Mouse (Mus musculus): ENCODE data around the gene Ppp4r3a. TPM values are rescaled to one million over a fixed set of nuclear protein-coding genes. Genes with fewer than 3 reads are reported as not detected.

Ppp4r3a gene
- polyA plus RNA-seq, 1 experiment from 2014 or later: 45.2 TPM

DNA sequence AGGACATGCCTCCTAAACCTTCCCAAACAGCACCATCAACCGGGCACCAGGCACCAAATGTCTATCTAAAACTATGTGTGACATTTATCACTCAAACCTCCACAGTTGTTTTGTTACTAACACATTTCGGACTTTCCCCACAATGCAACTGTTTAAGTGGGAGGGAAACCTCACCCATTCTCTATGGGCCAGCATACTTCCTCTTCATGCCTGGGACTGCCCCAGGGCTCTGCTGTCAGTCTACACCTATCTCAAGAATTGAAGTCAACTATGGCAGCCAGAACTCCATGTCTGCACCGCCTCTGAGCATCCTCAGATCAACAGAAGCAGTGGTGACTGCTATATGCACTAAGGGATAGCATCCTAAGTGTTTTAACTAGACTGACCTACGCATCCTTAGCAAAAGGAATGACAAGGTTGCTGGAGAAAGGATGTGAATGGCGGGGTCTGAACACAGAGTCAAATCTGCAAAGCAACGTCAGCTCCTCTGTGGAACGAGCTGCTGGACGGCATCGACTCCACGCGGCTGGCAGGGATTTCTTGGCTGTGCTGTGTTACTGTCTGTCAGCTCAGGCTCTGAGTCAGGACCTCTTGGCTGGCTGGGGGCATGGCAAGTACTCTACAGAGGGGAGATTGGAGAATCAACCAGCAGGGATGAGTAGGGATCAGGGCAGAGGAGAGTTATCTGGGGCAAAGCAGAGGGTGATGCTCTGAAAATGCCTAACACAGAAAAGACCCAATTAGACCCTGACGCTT is 77.7 kb downstream of the Ppp4r3a start:
- Histone ChIP-seq H3K4me1 (ENCODE audit: control insufficient read depth, insufficient read depth, low read length) (peaks cover 25% of the 10 kb centered on the region), H3K27me3 (ENCODE audit: control insufficient read depth, insufficient read depth, low read length) (no peaks in the 10 kb centered on the region), H3K9me3 (ENCODE audit: control insufficient read depth, low read depth, low read length) (no peaks in the 10 kb centered on the region), H3K27ac (ENCODE audit: low read length) (no peak overlapping the region), H3K36me3 (ENCODE audit: control insufficient read depth, insufficient read depth, low read length) (no peaks in the 10 kb centered on the region), H3K4me2 (replicated peaks; ENCODE audit: low read depth, low read length) (no peak overlapping the region), H3K9ac (replicated peaks; ENCODE audit: low read depth, low read length) (no peak overlapping the region), H3K4me3 (ENCODE audit: low read depth, low read length) (no peak overlapping the region)
- no peak for ATAC-seq (ENCODE audit: insufficient number of reproducible peaks, insufficient read depth, low FRiP score, low read depth)
- 84% methylated on average over 12 of the region's 12 CpGs for WGBS

DNA sequence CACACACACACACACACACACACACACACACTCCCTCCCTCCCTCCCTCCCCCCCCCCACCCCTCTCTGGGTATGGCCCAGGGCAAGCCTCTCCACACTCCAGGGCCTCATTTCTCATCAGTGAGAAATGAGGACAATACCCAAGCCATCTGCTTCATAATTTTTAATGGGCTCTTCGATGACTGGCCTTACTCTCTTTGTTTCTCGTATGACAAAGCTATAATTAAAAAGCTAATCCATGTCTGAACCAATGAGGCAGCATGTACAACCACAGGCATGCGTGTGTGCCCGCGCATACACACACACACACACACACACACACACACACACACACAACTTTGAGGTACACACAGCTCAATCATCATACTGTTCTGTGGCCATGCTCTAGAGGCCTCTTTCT is 78.5 kb downstream of the Ppp4r3a start:
- Histone ChIP-seq H3K27me3 (ENCODE audit: control insufficient read depth, insufficient read depth, low read length) (no peaks in the 10 kb centered on the region), H3K36me3 (ENCODE audit: control insufficient read depth, insufficient read depth, low read length) (no peaks in the 10 kb centered on the region), H3K4me2 (replicated peaks; ENCODE audit: low read depth, low read length) (no peak overlapping the region), H3K9me3 (ENCODE audit: control insufficient read depth, low read depth, low read length) (no peaks in the 10 kb centered on the region), H3K9ac (replicated peaks; ENCODE audit: low read depth, low read length) (no peak overlapping the region), H3K4me1 (ENCODE audit: control insufficient read depth, insufficient read depth, low read length) (peaks cover 25% of the 10 kb centered on the region), H3K27ac (ENCODE audit: low read length) (no peak overlapping the region), H3K4me3 (ENCODE audit: low read depth, low read length) (no peak overlapping the region)
- ATAC-seq (ENCODE audit: insufficient number of reproducible peaks, insufficient read depth, low FRiP score, low read depth): no peak
- 83% methylated on average over 5 of the region's 5 CpGs for WGBS

DNA sequence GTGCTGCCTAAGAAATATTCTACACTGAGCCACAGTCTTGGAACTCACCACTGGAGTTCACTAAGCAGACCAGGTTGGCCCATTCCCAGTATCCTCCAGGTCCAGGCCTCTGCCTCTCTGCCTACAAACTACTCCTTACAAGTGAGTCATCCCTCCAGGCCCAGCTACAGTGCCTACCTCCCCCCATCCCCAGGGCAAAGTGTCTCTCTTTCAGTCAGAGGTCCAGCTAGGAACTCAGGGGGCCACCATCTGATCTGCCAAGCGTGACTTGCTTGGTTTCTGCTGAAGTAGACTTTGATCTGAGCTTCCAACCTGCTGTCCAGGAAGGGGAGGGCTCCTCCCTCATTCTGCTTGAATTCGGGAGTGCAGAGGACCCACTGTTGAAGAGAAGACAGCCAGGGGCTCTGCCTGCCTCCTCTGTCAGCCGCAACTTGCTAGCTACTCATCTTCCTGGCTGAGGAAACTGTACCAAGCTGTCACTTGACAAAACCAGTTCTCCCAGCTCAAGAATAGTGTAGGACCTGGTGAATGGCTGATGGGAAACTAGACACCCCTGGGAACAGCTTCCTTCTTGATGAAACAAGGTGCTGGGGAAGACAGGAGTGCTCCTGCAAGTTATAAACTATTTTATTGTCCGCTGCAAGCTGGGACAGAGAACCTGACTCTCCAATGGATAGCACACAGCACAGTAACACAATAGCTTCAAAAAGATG is 80.5 kb downstream of the Ppp4r3a start:
- Histone ChIP-seq H3K27me3 (ENCODE audit: control insufficient read depth, insufficient read depth, low read length) (no peaks in the 10 kb centered on the region), H3K9ac (replicated peaks; ENCODE audit: low read depth, low read length) (no peak overlapping the region), H3K9me3 (ENCODE audit: control insufficient read depth, low read depth, low read length) (no peaks in the 10 kb centered on the region), H3K4me3 (ENCODE audit: low read depth, low read length) (no peak overlapping the region), H3K4me2 (replicated peaks; ENCODE audit: low read depth, low read length) (no peak overlapping the region), H3K4me1 (ENCODE audit: control insufficient read depth, insufficient read depth, low read length) (peaks cover 30% of the 10 kb centered on the region), H3K36me3 (ENCODE audit: control insufficient read depth, insufficient read depth, low read length) (no peaks in the 10 kb centered on the region), H3K27ac (ENCODE audit: low read length) (peak overlapping the region; percentile 45; the same call in 1 of the 2 replicates)
- no peak for ATAC-seq (ENCODE audit: insufficient number of reproducible peaks, insufficient read depth, low FRiP score, low read depth)
- WGBS: 53% methylated on average over 4 of the region's 4 CpGs

DNA sequence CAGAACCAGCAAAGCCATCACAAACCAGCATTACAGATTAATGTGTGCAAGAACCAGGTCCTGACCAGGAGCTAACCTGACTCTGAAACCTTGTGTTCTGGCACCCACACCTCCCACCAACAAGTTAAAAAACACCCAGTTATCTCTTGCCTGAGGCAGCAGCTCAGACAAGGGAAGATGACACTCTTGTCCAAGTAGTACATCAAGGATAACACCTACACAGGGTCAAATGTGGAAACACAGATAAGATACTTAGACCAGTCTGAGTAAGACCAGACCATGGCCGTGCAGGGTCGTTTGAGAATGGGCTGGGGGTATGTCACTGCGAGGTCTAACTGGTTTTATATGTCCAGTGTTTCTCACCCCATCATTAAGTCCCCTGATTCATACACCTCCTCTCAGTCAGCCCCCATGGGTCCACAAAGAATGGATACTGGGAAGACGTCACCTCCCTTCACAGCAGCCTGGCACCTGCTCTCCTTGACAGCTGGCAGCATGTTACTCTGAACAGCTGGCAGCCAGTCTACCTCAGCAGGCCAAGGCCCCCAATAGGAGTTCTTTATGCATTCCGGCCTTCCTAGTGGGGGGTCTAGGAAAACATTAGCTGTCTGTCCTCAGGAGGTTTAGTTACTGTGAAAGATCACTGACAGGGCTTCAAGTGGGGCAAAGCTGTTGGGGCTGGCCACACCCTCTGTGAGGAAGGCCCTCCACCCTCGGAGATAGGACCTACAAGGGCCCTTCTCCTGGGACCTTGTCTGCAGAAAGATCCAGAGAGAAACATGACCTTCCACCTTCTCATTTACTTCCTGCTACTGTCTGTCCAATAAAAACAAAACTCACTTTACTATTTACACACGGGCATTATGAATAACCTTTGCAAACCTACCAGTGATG is 84.2 kb downstream of the Ppp4r3a start:
- WGBS: 51% methylated on average over 7 of the region's 7 CpGs
- Histone ChIP-seq H3K9me3 (ENCODE audit: control insufficient read depth, low read depth, low read length) (no peaks in the 10 kb centered on the region), H3K36me3 (ENCODE audit: control insufficient read depth, insufficient read depth, low read length) (no peaks in the 10 kb centered on the region), H3K4me2 (replicated peaks; ENCODE audit: low read depth, low read length) (no peak overlapping the region), H3K9ac (replicated peaks; ENCODE audit: low read depth, low read length) (no peak overlapping the region), H3K4me1 (ENCODE audit: control insufficient read depth, insufficient read depth, low read length) (peaks cover 34% of the 10 kb centered on the region), H3K4me3 (ENCODE audit: low read depth, low read length) (no peak overlapping the region), H3K27ac (ENCODE audit: low read length) (peak overlapping the region; percentile 55; the same call in 1 of the 2 replicates), H3K27me3 (ENCODE audit: control insufficient read depth, insufficient read depth, low read length) (no peaks in the 10 kb centered on the region)
- no peak for ATAC-seq (ENCODE audit: insufficient number of reproducible peaks, insufficient read depth, low FRiP score, low read depth)

DNA sequence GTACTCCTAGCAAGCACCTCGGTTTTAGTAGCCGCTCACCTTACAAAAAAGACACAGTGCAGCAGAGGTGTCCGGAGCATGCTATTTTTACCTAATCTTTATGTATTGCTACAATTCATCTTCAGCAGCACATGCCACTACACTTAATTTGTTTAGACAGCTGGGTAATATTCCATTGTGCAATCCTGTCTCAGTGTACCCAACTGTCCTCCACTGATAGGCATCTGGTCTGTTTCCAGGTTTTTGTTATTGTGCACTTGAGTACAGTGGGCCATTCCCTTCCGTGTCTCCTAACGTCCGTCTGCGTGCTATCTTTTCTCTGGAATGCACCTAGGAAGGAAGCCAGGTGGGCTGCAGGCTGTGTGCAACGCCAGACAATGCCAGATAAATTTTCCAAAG is 84.9 kb downstream of the Ppp4r3a start:
- Histone ChIP-seq H3K9ac (replicated peaks; ENCODE audit: low read depth, low read length) (no peak overlapping the region), H3K36me3 (ENCODE audit: control insufficient read depth, insufficient read depth, low read length) (no peaks in the 10 kb centered on the region), H3K9me3 (ENCODE audit: control insufficient read depth, low read depth, low read length) (no peaks in the 10 kb centered on the region), H3K27ac (ENCODE audit: low read length) (peak overlapping the region; percentile 55; the same call in 1 of the 2 replicates), H3K4me3 (ENCODE audit: low read depth, low read length) (no peak overlapping the region), H3K4me2 (replicated peaks; ENCODE audit: low read depth, low read length) (no peak overlapping the region), H3K27me3 (ENCODE audit: control insufficient read depth, insufficient read depth, low read length) (no peaks in the 10 kb centered on the region), H3K4me1 (ENCODE audit: control insufficient read depth, insufficient read depth, low read length) (peaks cover 34% of the 10 kb centered on the region)
- 25% methylated on average over 8 of the region's 8 CpGs for WGBS
- no peak for ATAC-seq (ENCODE audit: insufficient number of reproducible peaks, insufficient read depth, low FRiP score, low read depth)

DNA sequence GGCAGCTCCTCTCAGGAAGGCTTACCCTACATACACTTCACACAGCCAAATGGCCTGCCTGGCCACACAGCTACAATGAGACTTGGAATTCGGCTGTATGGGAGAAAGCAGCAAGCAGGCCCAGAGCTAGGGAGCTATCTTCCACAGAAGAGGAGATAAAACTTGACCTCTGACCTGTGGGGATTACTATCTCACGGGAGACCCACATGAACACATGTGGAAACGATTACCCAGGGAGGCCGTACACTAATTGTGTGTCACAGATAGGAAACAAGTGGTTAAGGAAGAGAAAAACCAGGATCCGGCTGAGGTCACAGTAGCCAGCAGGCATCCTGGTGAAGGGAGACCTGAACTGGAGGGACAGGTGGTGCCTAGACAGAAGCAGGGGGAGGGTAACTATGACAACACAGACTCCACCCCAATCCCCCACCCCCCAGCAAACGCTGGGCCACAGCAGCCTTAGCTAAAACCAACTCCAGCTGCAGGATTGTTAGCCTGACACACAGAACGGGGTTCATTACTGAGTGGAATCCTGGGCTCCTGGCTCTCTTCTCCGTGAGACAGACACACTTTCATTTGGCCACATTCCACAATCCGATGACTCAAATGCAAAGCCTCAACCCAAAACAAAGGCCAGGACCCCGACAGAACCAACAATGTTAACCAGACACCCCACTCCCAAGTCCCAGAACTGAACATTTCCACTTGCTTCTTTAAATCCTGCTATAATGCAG is 85.5 kb downstream of the Ppp4r3a start:
- peak; percentile 42; the same call in 1 of the 2 replicates for ATAC-seq (ENCODE audit: insufficient number of reproducible peaks, insufficient read depth, low FRiP score, low read depth)
- WGBS: 10% methylated on average over 10 of the region's 10 CpGs
- peaks cover 30% of the 10 kb centered on the region for H3K4me1 ChIP-seq (ENCODE audit: control insufficient read depth, insufficient read depth, low read length)

DNA sequence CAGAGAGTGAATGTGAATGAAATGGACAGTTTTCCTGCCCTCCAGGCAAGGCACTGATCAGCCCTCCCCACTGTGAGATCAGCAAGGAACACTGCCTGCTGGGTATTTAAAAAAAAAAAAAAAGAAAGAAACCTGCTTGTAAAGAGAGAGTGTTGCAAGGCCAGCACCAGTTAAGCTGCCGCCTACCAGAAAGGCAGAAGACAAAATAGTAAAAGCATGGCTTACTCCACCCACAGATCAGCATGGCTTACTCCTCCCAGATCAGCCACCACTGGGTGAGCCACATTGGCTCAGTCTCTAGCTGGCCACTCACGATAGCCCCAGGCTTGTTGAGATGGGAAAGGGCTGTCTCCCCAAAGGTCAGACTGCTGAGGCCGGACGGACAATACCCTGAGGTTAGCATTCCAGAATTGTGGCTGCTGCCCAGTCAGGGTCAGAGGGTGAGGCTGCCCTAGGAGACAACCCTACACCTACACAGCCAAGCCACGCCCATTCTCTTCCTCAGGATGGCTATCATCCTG is 87.1 kb downstream of the Ppp4r3a start:
- Histone ChIP-seq H3K9ac (replicated peaks; ENCODE audit: low read depth, low read length) (no peak overlapping the region), H3K4me3 (ENCODE audit: low read depth, low read length) (no peak overlapping the region), H3K4me1 (ENCODE audit: control insufficient read depth, insufficient read depth, low read length) (peaks cover 30% of the 10 kb centered on the region), H3K27me3 (ENCODE audit: control insufficient read depth, insufficient read depth, low read length) (no peaks in the 10 kb centered on the region), H3K4me2 (replicated peaks; ENCODE audit: low read depth, low read length) (no peak overlapping the region), H3K9me3 (ENCODE audit: control insufficient read depth, low read depth, low read length) (no peaks in the 10 kb centered on the region), H3K36me3 (ENCODE audit: control insufficient read depth, insufficient read depth, low read length) (no peaks in the 10 kb centered on the region), H3K27ac (ENCODE audit: low read length) (no peak overlapping the region)
- no peak for ATAC-seq (ENCODE audit: insufficient number of reproducible peaks, insufficient read depth, low FRiP score, low read depth)
- WGBS: 54% methylated on average over 5 of the region's 5 CpGs

More for the DNA sequence above, 85.5 kb downstream of the Ppp4r3a start:
- no peaks in the 10 kb centered on the region for H3K36me3 ChIP-seq (ENCODE audit: control insufficient read depth, insufficient read depth, low read length)
- no peak overlapping the region for H3K4me3 ChIP-seq (ENCODE audit: low read depth, low read length)
- no peak overlapping the region for H3K4me2 ChIP-seq (replicated peaks; ENCODE audit: low read depth, low read length)
- H3K27ac ChIP-seq (ENCODE audit: low read length): peak overlapping the region; percentile 33; the same call in 1 of the 2 replicates
- no peaks in the 10 kb centered on the region for H3K9me3 ChIP-seq (ENCODE audit: control insufficient read depth, low read depth, low read length)
- no peak overlapping the region for H3K9ac ChIP-seq (replicated peaks; ENCODE audit: low read depth, low read length)
- no peaks in the 10 kb centered on the region for H3K27me3 ChIP-seq (ENCODE audit: control insufficient read depth, insufficient read depth, low read length)
